Mouse (Mus musculus) liver, embryonic 16.5 days (tissue): Measurements from ENCODE around the gene Pigw. TPM values are rescaled to one million over a fixed set of nuclear protein-coding genes. Genes with fewer than 3 reads are reported as not detected.

ENCODE experiments used
- ATAC-seq: fragments of 200-750 bp; cut with Nextera tagmentation; 2 replicates; pipeline ENCODE4 v1.8.0; 2017; ENCODE audit warnings: low read depth, mild to moderate bottlenecking, moderate number of reproducible peaks, moderate library complexity
- H3K27ac ChIP-seq: fragments of 300-500 bp; sonication (generic); 2 replicates; pipeline ENCODE4 v1.5.1; 2014; ENCODE audit warnings: mild to moderate bottlenecking, low read length
- H3K27me3 ChIP-seq: fragments of 300-500 bp; sonication (generic); 2 replicates; pipeline ENCODE4 v1.6.1; 2014; ENCODE audit warnings: low read depth, low read length, mixed read lengths; ENCODE audit not compliant: control insufficient read depth, insufficient read depth
- H3K36me3 ChIP-seq: fragments of 300-500 bp; sonication (generic); 2 replicates; pipeline ENCODE4 v1.6.1; 2014; ENCODE audit warnings: mild to moderate bottlenecking; ENCODE audit not compliant: control insufficient read depth, insufficient read depth
- H3K4me1 ChIP-seq: fragments of 300-500 bp; sonication (generic); 2 replicates; pipeline ENCODE4 v1.6.1; 2014; ENCODE audit warnings: low read depth, low read length, mixed read lengths; ENCODE audit not compliant: control insufficient read depth
- H3K4me2 ChIP-seq: fragments of 300-500 bp; sonication (generic); 2 replicates; pipeline ENCODE4 v1.6.1; 2014; ENCODE audit warnings: low read depth, low read length, mixed read lengths
- H3K4me3 ChIP-seq: fragments of 300-500 bp; sonication (generic); 2 replicates; pipeline ENCODE4 v1.5.1; 2014; ENCODE audit warnings: low read depth, mild to moderate bottlenecking, low read length
- H3K9ac ChIP-seq: fragments of 300-500 bp; sonication (generic); 2 replicates; pipeline ENCODE4 v1.6.1; 2014; ENCODE audit warnings: low read depth, low read length
- H3K9me3 ChIP-seq: fragments of 300-500 bp; sonication (generic); replicated peaks from 2 replicates; pipeline ENCODE4 v1.6.1; 2016; ENCODE audit warnings: low read length; ENCODE audit not compliant: control insufficient read depth
- WGBS: fragments of 180-500 bp; shearing (Covaris S2); extraction: QIAGEN DNeasy Blood & Tissue Kit; methylation state at CpG from one replicate; pipeline ENCODE4 v1.1.7; 2014; ENCODE audit not compliant: insufficient replicate concordance; 5-methylcytosine and 5-hydroxymethylcytosine counted together
- polyA plus RNA-seq: library from polyadenylated mRNA; unstranded; fragments of >200 nt; fragmentation: Nextera tagmentation; extraction: Ambion mirVana; gene quantifications from 2 replicates; pipeline ENCODE4 v1.2.1, GENCODE M21; 2015

Gene Pigw
- polyA plus RNA-seq, 1 experiment from 2014 or later = 1.3 TPM

DNA sequence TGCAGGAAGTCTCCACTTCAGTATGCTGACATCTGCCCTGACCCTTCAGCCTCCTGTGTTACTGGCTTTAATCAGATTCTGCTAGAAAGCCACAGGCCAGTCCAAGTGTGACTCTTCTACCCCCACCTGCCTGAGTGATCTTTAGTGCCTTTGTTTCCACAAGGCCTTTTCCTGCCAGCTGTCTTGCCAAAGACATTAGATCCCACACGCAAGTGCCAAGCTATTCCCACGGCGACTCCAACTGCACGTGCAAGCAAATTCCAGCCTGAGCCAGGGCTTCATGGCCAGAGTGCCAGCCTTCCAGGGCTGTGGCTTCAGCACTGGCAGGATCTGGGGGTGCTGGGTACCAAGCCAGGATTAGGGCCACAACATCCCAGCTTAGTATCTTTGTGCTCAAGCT is 30.3 kb upstream of the Pigw start:
- peaks cover 7% of the 10 kb centered on the region for H3K4me1 ChIP-seq
- H3K27me3 ChIP-seq = no peaks in the 10 kb centered on the region
- WGBS = 87% methylated on average over 4 of the region's 4 CpGs
- ATAC-seq = no peak
- H3K4me3 ChIP-seq = no peak overlapping the region
- H3K27ac ChIP-seq = no peak overlapping the region
- peaks cover 23% of the 10 kb centered on the region; the same call in 1 of the 2 replicates for H3K36me3 ChIP-seq
- H3K4me2 ChIP-seq = no peak overlapping the region
- no peak overlapping the region for H3K9ac ChIP-seq
- H3K9me3 ChIP-seq = no peaks in the 10 kb centered on the region

DNA sequence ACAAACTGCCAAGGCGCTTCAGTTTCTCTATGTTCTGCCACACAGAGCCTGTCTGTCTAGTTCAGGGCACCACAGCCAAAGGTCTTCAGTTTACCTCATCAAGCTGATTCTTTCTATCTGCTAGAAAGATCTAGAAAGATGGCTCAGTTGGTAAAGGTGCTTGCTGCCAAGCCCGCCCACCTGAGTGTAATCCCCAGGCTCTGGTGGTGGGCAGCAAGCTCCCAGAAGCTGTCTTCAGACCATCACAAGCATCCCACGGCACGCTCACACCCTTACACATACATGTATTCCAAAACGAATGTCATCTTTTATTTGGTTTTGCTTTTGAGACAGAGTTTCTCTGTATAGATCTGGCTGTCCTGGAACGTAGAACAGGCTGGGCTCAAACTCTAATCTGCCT is 28.4 kb upstream of the Pigw start:
- Histone ChIP-seq H3K4me2 (no peak overlapping the region), H3K4me3 (no peak overlapping the region), H3K36me3 (peaks cover 28% of the 10 kb centered on the region; the same call in 1 of the 2 replicates), H3K4me1 (no peaks in the 10 kb centered on the region), H3K27me3 (no peaks in the 10 kb centered on the region), H3K9me3 (no peaks in the 10 kb centered on the region), H3K9ac (no peak overlapping the region), H3K27ac (no peak overlapping the region)
- WGBS = 87% methylated on average over 6 of the region's 6 CpGs
- ATAC-seq = no peak

DNA sequence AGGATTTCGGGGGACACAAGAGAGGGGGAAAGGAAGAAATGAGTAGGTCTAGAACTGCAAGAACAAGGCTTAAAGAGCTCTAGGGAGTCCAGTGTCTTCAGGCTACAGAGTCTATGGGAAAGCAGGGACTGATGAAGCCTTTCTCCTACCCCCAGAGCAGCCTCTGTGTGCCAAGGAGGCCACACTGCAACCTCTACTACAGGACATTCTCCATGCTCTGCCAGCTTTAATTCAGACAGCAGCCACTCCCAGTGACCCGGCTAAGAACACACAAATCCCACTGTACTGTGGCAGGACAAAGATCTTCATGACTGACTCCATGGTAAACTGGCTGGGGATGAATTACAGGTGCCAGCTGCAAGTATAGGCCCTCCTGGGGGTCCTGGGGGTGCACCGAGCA is 27.0 kb upstream of the Pigw start:
- ATAC-seq = no peak
- H3K36me3 ChIP-seq = peaks cover 28% of the 10 kb centered on the region; the same call in 1 of the 2 replicates
- H3K4me3 ChIP-seq = no peak overlapping the region
- WGBS = 70% methylated on average over 3 of the region's 3 CpGs
- H3K27me3 ChIP-seq = no peaks in the 10 kb centered on the region
- H3K27ac ChIP-seq = no peak overlapping the region
- no peak overlapping the region for H3K4me2 ChIP-seq
- H3K9ac ChIP-seq = no peak overlapping the region
- H3K9me3 ChIP-seq = no peaks in the 10 kb centered on the region
- H3K4me1 ChIP-seq = no peaks in the 10 kb centered on the region

DNA sequence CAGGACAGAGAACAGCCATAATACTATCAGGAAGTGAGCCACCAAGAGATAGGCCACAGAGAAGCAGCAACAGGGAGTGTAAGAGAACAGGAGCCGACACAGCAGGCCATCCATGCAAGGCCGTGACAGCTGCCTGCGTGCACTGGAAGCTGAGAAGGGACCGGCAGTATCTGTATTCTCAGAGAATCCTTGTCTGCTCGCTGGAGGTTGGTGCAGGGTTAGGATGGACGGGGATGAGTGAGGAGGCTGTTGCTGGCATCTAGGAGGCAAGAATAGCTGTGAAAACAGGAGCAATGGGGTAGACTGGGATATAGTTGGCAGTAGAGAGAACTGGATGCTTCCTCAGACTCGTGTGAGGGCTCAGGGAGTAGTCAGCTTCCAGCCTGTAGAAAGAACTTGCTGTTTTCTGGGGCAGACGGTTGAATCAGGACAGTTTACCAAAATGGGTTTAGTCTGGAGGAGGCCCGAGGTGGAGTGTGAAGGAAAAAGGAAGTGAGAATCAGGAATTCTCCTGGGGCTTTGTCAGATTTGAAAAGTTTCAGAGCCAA is 24.6 kb upstream of the Pigw start:
- no peak overlapping the region for H3K4me2 ChIP-seq
- no peak for ATAC-seq
- H3K9ac ChIP-seq = no peak overlapping the region
- H3K27ac ChIP-seq = no peak overlapping the region
- H3K4me3 ChIP-seq = no peak overlapping the region
- H3K9me3 ChIP-seq = no peaks in the 10 kb centered on the region
- peaks cover 27% of the 10 kb centered on the region for H3K36me3 ChIP-seq
- no peaks in the 10 kb centered on the region for H3K4me1 ChIP-seq
- H3K27me3 ChIP-seq = no peaks in the 10 kb centered on the region
- 72% methylated on average over 9 of the region's 9 CpGs for WGBS

DNA sequence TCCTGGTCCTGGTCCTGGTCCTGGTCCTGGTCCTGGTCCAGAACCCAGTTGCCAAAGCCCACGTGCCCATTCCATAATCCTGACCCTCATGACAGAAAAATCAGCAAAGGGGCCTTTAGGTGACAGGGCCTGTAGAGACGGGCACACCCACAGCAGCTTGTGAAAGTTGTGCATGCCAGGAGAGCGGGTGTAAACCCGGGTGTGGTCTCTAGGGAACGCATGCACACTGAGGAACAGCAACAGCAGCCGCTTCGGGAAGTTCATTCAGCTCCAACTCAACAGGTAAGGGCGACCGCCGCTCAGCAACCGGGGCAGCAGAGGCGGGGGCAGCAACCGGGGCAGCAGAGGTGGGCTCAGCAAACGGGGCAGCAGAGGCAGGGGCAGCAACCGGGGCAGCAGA is 13.0 kb upstream of the Pigw start:
- 78% methylated on average over 15 of the region's 15 CpGs for WGBS
- H3K27ac ChIP-seq = no peak overlapping the region
- H3K4me2 ChIP-seq = no peak overlapping the region
- no peak for ATAC-seq
- no peak overlapping the region for H3K4me3 ChIP-seq
- H3K36me3 ChIP-seq = peaks cover 10% of the 10 kb centered on the region
- H3K27me3 ChIP-seq = no peaks in the 10 kb centered on the region
- H3K9ac ChIP-seq = no peak overlapping the region
- no peaks in the 10 kb centered on the region for H3K9me3 ChIP-seq
- no peaks in the 10 kb centered on the region for H3K4me1 ChIP-seq

DNA sequence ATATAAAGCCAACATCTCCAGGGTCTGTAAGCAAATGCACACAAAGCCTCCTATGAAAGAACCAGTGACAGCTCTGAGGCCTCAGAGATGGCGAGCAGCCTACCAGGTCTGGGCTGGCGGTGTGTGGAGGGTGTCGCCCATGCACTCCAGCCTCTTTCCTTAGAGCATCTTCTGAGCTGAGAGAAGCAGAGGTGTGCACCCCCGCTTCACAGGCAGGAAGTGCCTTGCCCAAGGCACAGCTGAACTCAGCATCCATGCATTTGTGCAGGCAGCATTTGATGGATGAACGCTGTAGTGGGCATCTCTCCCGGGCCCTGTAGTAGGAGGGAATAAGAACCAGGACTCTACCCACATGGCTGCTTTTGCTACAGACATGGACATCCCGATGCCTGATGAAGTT is 11.6 kb upstream of the Pigw start:
- no peak for ATAC-seq
- no peaks in the 10 kb centered on the region for H3K4me1 ChIP-seq
- H3K36me3 ChIP-seq = peaks cover 12% of the 10 kb centered on the region
- 85% methylated on average over 7 of the region's 7 CpGs for WGBS
- no peak overlapping the region for H3K27ac ChIP-seq
- no peak overlapping the region for H3K9ac ChIP-seq
- H3K4me3 ChIP-seq = no peak overlapping the region
- H3K4me2 ChIP-seq = no peak overlapping the region
- H3K27me3 ChIP-seq = no peaks in the 10 kb centered on the region
- no peaks in the 10 kb centered on the region for H3K9me3 ChIP-seq

DNA sequence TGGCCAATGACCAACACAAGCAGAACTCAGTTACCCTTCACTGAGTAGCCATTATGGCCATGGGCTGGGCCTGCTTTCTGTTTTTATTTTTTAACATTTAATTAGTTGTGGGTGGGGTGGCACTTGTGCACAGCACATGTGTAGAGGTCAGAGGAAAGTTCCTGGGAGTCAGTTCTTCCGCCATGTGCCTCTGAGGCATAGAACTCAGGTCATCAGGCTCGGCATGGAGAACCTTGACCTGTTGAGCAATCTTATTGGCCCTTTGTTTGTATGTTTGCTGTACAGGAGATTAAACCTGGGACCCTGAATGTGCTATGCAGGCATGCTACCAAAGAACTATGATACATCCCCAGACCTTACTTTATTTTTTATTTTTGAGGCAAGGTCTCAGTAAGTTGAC is 9.4 kb upstream of the Pigw start:
- 73% methylated on average over 2 of the region's 2 CpGs for WGBS
- H3K9me3 ChIP-seq = no peaks in the 10 kb centered on the region
- no peak overlapping the region for H3K27ac ChIP-seq
- ATAC-seq = peak; percentile 55; the same call in 1 of the 2 replicates
- H3K4me2 ChIP-seq = no peak overlapping the region
- no peaks in the 10 kb centered on the region for H3K27me3 ChIP-seq
- H3K9ac ChIP-seq = no peak overlapping the region
- H3K4me3 ChIP-seq = no peak overlapping the region
- peaks cover 15% of the 10 kb centered on the region for H3K36me3 ChIP-seq
- no peaks in the 10 kb centered on the region for H3K4me1 ChIP-seq

DNA sequence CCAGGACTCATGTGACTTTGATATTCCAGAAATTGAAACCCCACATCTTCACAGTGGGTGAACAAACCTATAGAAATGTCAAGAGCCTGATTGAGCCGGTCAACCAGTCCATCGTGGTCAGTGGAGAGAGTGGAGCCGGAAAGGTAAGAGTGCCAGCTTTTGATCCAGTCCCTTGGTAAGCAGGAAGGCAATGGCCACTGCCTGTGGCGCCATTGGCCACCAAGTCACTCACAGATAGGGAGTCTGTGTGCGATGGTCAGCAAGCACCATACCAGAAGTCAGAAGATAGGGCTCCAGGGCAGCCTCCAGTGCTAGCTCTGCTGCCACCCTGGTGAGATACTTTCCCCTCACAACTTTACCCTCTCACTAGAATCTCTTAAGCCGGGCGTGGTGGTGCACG is 7.9 kb upstream of the Pigw start:
- ATAC-seq = no peak
- Histone ChIP-seq H3K27ac (no peak overlapping the region), H3K36me3 (peaks cover 15% of the 10 kb centered on the region), H3K4me2 (no peak overlapping the region), H3K4me3 (no peak overlapping the region), H3K9me3 (no peaks in the 10 kb centered on the region), H3K9ac (no peak overlapping the region), H3K4me1 (no peaks in the 10 kb centered on the region), H3K27me3 (no peaks in the 10 kb centered on the region)
- WGBS = 88% methylated on average over 8 of the region's 8 CpGs

DNA sequence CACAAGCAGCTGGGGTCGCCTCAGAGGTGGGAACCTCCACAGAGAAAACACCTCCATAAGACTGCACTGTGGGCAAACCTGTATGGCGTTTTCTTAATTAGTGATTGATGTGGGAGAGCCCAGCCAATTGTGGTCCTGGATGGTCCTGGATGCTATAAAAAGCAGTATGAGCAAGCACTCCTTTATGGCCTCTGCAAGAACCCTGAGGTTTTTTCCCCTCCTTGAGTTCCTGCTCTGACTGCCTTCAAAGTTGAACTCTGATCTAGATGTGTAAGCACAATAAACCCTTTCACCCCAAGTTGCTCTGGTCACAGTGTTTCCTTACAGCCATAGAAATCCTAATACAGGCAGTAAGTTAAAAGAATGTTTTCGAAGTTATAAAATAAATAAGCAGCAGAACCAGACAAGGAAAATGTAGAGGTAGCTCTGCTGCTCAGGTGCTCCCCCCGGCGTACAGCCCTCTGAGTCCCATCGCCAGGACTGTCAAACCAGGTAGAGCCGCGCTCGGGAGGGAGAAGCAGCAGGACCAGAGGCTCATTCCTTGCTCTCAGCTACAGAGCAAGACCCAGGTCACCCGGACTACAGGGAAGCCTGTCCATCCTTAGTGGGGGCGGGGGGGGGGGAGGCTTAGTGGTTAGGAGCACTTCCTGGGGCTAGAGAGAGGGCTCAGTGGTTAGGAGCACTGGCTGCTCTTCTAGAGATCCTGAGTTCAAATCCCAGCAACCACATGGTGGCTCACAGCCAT is 6.9 kb upstream of the Pigw start:
- no peak overlapping the region for H3K9ac ChIP-seq
- 79% methylated on average over 11 of the region's 11 CpGs for WGBS
- ATAC-seq = no peak

More for the DNA sequence above, 6.9 kb upstream of the Pigw start:
- no peak overlapping the region for H3K4me2 ChIP-seq
- no peaks in the 10 kb centered on the region for H3K9me3 ChIP-seq
- no peaks in the 10 kb centered on the region for H3K27me3 ChIP-seq
- H3K27ac ChIP-seq = no peak overlapping the region
- H3K4me3 ChIP-seq = no peak overlapping the region
- peaks cover 17% of the 10 kb centered on the region for H3K36me3 ChIP-seq
- no peaks in the 10 kb centered on the region for H3K4me1 ChIP-seq
